Mouse (Mus musculus): Measurements from ENCODE around the gene Pram1. TPM values are rescaled to one million over a fixed set of nuclear protein-coding genes. Genes with fewer than 3 reads are reported as not detected.

Gene Pram1
- total and polyA plus RNA-seq, 3 experiments: 0.12 to 1.6 TPM; not detected in 1

DNA sequence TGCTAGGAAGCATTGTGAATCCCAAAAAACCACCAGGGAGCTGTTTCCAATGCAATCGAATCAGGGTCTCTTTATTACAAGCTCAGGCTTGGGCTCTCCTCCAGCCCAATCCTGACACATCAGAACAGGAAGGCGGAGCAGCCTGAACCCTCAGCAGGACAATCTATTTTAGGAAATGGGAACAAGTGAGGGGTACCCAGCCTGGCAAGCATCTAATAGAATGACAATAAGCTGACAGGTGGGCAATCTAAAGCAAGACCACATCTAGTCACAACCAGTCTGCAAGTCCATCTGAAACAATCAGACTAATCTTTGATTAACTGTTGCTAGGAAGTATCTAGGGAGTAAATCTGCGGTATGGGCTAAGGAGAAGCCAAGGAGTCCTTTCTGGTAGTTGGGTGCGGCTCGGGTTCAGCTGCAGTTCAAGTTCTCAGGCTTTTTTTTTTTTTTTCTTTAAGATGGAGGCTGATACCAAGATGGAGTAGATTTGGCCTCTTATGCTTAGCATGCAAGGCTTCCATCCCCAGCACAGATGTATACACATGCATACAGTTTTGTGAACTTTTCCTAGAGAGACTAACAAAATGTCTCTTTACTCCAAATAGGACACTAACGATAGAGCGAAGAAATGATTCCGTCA lies 37.9 kb upstream of the Pram1 start:
- Histone ChIP-seq H3K79me2 (ENCODE audit: control insufficient read depth, insufficient read depth, low read length, poor library complexity) (no peaks in the 10 kb centered on the region), H3K4me1 (ENCODE audit: control insufficient read depth in 1 of 2, insufficient read depth in 2 of 2, low read length in 2 of 2) (no peaks in the 10 kb centered on the region), H3K9ac (ENCODE audit: control insufficient read depth, low read depth, low read length, poor library complexity, severe bottlenecking) (no peak overlapping the region), H3K9me3 (replicated peaks; ENCODE audit: insufficient read depth, low read length) (no peaks in the 10 kb centered on the region), H3K27ac (ENCODE audit: control insufficient read depth, low read depth, low read length) (no peak overlapping the region), H3K27me3 (ENCODE audit: control insufficient read depth in 1 of 2, insufficient read depth in 2 of 2, low read length in 2 of 2) (peaks cover 0 to 4% of the 10 kb centered on the region in 2 experiments; a peak in 3 of 4 replicates), H3K36me3 (ENCODE audit: control insufficient read depth in 1 of 2, insufficient read depth in 2 of 2, low read length in 2 of 2) (no peaks in the 10 kb centered on the region), H3K4me3 (ENCODE audit: control insufficient read depth in 1 of 2, insufficient read depth in 1 of 2, low read depth in 2 of 2, low read length in 2 of 2) (no peak overlapping the region)
- no peak for TF ChIP-seq ELF1 (IDR thresholded peaks at IDR 0.05; ENCODE audit: low read depth, low read length)
- TF ChIP-seq MEF2A (IDR thresholded peaks at IDR 0.05; ENCODE audit: extremely low read depth, insufficient replicate concordance, low read depth, low read length, poor library complexity, severe bottlenecking): no peak
- TF ChIP-seq MYC (IDR thresholded peaks at IDR 0.05; ENCODE audit: low read depth, low read length): no peak
- TF ChIP-seq TCF12 (IDR thresholded peaks at IDR 0.05; ENCODE audit: low read depth, low read length): no peak
- TF ChIP-seq POLR2AphosphoS2 (IDR thresholded peaks at IDR 0.05; ENCODE audit: low read length): no peak
- TF ChIP-seq MAFK (IDR thresholded peaks at IDR 0.05; ENCODE audit: borderline replicate concordance, low read depth, low read length): no peak
- TF ChIP-seq EP300 (IDR thresholded peaks at IDR 0.05; ENCODE audit: low read depth in 1 of 2, low read length in 2 of 2): no peak
- TF ChIP-seq MAX (IDR thresholded peaks at IDR 0.05; ENCODE audit: low read length): no peak
- DNase-seq (ENCODE audit: low read depth, low spot score): no peak

GRCm38 (mm10) chr17:33600831-33601230 lies 37.0 kb upstream of the Pram1 start:
- no peaks in the 10 kb centered on the region for H3K36me3 ChIP-seq (ENCODE audit: control insufficient read depth in 1 of 2, insufficient read depth in 2 of 2, low read length in 2 of 2)

DNA sequence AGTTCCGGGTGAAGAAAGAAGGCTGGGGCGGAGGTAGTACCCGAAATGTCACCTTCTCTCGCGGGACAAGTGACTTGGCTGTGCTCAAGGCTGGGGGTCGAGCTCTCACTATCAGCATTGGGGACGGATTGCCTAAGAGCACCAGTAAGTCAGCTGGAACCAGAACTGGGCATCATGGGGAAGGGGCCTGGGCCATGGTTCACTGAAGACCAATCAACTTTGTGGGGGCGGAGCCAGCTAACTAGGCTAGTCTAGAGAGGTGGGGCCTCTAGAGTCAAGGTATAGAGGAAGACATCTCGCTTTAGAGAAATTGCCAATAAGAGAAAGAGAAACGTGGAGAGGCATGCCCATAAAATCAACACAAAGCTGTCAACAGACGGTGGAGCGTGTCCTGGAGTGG lies 35.9 kb upstream of the Pram1 start:
- Histone ChIP-seq H3K79me2 (ENCODE audit: control insufficient read depth, insufficient read depth, low read length, poor library complexity) (no peaks in the 10 kb centered on the region), H3K27me3 (ENCODE audit: control insufficient read depth in 1 of 2, insufficient read depth in 2 of 2, low read length in 2 of 2) (peaks cover 0 to 4% of the 10 kb centered on the region in 2 experiments; a peak in 3 of 4 replicates), H3K27ac (ENCODE audit: control insufficient read depth, low read depth, low read length) (no peak overlapping the region), H3K9ac (ENCODE audit: control insufficient read depth, low read depth, low read length, poor library complexity, severe bottlenecking) (no peak overlapping the region), H3K36me3 (ENCODE audit: control insufficient read depth in 1 of 2, insufficient read depth in 2 of 2, low read length in 2 of 2) (no peaks in the 10 kb centered on the region), H3K4me3 (ENCODE audit: control insufficient read depth in 1 of 2, insufficient read depth in 1 of 2, low read depth in 2 of 2, low read length in 2 of 2) (no peak overlapping the region), H3K4me1 (ENCODE audit: control insufficient read depth in 1 of 2, insufficient read depth in 2 of 2, low read length in 2 of 2) (no peaks in the 10 kb centered on the region), H3K9me3 (replicated peaks; ENCODE audit: insufficient read depth, low read length) (no peaks in the 10 kb centered on the region)
- no peak for DNase-seq (ENCODE audit: low read depth, low spot score)
- TF ChIP-seq HCFC1 (IDR thresholded peaks at IDR 0.05; ENCODE audit: low read depth, low read length): no peak
- no peak for TF ChIP-seq MAZ (IDR thresholded peaks at IDR 0.05; ENCODE audit: low read depth, low read length)
- no peak for TF ChIP-seq GATA1 (IDR thresholded peaks at IDR 0.05; ENCODE audit: low read depth, low read length)
- TF ChIP-seq NELFE (IDR thresholded peaks at IDR 0.05; ENCODE audit: low read depth, low read length): no peak
- TF ChIP-seq ZNF384 (IDR thresholded peaks at IDR 0.05; ENCODE audit: low read depth, low read length): no peak
- TF ChIP-seq SMC3 (IDR thresholded peaks at IDR 0.05; ENCODE audit: low read depth, low read length): no peak

More at GRCm38 (mm10) chr17:33600831-33601230, 37.0 kb upstream of the Pram1 start:
- no peak overlapping the region for H3K9ac ChIP-seq (ENCODE audit: control insufficient read depth, low read depth, low read length, poor library complexity, severe bottlenecking)
- peaks cover 0 to 4% of the 10 kb centered on the region in 2 experiments; a peak in 3 of 4 replicates for H3K27me3 ChIP-seq (ENCODE audit: control insufficient read depth in 1 of 2, insufficient read depth in 2 of 2, low read length in 2 of 2)
- TF ChIP-seq NELFE (IDR thresholded peaks at IDR 0.05; ENCODE audit: low read depth, low read length) (no peak), GATA1 (IDR thresholded peaks at IDR 0.05; ENCODE audit: low read depth, low read length) (no peak), USF2 (IDR thresholded peaks at IDR 0.05; ENCODE audit: borderline replicate concordance in 1 of 2, insufficient read depth in 1 of 2, low read depth in 1 of 2, low read length in 2 of 2) (no peak), SIN3A (IDR thresholded peaks at IDR 0.05; ENCODE audit: low read length) (no peak), EP300 (IDR thresholded peaks at IDR 0.05; ENCODE audit: low read depth in 1 of 2, low read length in 2 of 2) (no peak), ETS1 (IDR thresholded peaks at IDR 0.05; ENCODE audit: low read depth, low read length) (no peak)
- H3K79me2 ChIP-seq (ENCODE audit: control insufficient read depth, insufficient read depth, low read length, poor library complexity): no peaks in the 10 kb centered on the region
- DNase-seq (ENCODE audit: low read depth, low spot score): no peak
- H3K9me3 ChIP-seq (replicated peaks; ENCODE audit: insufficient read depth, low read length): no peaks in the 10 kb centered on the region
- H3K4me3 ChIP-seq (ENCODE audit: control insufficient read depth in 1 of 2, insufficient read depth in 1 of 2, low read depth in 2 of 2, low read length in 2 of 2): no peak overlapping the region
- H3K27ac ChIP-seq (ENCODE audit: control insufficient read depth, low read depth, low read length): no peak overlapping the region
- no peaks in the 10 kb centered on the region for H3K4me1 ChIP-seq (ENCODE audit: control insufficient read depth in 1 of 2, insufficient read depth in 2 of 2, low read length in 2 of 2)
